Mouse (Mus musculus) olfactory bulb, adult 2 months (tissue): Measurements from ENCODE around the gene Polm.

Source experiments
- CTCF ChIP-seq: fragments of 200-500 bp; IDR thresholded peaks from 2 replicates; pipeline ENCODE4 v1.5.1; 2012; ENCODE audit warnings: low read depth, mild to moderate bottlenecking, low read length, moderate library complexity; ENCODE audit not compliant: insufficient read depth
- POLR2A ChIP-seq: fragments of 200-500 bp; IDR thresholded peaks from 2 replicates; pipeline ENCODE4 v1.6.1; 2012; ENCODE audit warnings: mild to moderate bottlenecking, low read depth, low read length, moderate library complexity; ENCODE audit not compliant: insufficient read depth

GRCm38 (mm10) chr11:5859883-5860550, 22.2 kb upstream of the Polm start:
- no peak for TF ChIP-seq CTCF
- no peak for TF ChIP-seq POLR2A
